Mouse (Mus musculus): ENCODE measurements around the gene Ift88. TPM values are rescaled to one million over a fixed set of nuclear protein-coding genes. Genes with fewer than 3 reads are reported as not detected.

Gene Ift88
- 9.9 TPM for polyA plus RNA-seq (2015; fragmentation: Illumina TruSeq; extraction: RNeasy Lipid Tissue Mini Kit (QIAGEN cat#74804); ENCODE audit: insufficient read depth, low replicate concordance)

DNA sequence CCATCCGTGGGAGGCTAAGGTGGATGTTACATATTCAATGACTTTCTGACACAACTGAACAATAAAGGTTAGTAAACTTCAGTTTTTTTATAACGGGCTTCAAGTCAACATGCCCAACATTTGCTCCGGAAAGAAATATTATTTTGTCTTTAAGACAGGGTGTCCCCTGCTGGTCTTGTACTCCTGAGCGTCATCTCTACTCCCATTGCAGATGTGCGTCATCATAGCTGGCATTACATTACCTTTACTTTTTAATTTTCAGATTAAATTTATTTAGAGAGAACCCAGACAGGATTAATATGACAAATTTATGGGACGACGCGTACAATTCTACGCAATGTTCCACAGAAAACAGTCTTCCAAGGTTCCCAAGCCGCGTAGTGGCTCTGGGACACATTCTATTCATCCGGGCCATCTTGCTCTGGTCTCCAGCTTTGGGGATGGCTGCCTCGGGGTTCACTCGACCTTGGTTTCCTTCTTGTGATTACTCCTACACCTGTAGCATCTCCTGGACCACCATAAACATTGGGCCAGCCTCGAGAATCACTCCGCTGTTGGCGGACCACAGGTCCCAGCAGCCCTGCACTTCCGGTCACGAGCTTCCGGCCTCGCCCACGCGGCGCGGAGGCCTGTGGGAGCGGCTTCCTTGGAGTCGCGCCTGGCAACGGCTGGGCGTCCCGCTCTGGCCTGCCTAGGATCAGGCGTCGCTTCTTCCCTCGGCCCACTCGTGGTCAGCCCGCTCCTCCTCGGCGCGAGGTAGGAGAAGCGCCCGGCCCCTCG lies at the start of gene Ift88:
Gene Ift88 (plus strand): TSS at position 631 of the 780 bp plus-strand sequence.

DNA sequence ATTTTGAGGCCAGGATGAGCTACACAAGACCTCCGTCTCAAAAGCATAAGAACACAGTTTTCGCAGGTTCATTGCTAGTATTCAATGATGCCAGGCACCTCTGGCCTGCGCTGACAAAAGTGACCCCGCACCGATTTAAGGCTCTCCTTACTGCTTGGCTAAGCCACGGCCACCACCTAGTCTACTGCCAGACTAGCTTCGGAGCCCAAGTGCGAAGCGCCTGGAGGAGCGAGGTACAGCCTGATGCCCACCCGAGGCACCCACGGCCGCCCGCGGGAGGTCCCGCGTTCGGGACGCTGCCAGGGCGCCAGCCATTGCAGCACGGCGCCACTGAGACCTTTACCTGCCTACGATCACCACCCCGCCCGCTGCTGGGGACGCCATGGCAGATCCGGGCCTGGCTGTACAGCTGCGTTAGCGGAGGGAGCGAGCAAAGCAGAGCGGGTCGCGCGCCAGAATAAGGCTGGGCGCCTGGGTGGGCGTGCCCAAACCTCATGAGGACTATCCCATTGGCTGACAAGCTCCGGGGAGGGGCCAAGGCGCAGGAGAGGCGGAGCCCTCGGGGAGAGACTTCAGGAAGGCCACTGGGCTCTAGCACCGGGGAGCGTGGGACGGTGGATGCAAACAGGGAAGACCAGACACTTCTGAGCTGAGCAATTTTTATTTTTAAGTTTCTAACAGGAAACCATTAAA lies 25.7 kb upstream of the Ift88 start, which contains the start of gene Cryl1:
Gene Cryl1 (minus strand): TSS at position 465 of the 693 bp plus-strand sequence.

DNA sequence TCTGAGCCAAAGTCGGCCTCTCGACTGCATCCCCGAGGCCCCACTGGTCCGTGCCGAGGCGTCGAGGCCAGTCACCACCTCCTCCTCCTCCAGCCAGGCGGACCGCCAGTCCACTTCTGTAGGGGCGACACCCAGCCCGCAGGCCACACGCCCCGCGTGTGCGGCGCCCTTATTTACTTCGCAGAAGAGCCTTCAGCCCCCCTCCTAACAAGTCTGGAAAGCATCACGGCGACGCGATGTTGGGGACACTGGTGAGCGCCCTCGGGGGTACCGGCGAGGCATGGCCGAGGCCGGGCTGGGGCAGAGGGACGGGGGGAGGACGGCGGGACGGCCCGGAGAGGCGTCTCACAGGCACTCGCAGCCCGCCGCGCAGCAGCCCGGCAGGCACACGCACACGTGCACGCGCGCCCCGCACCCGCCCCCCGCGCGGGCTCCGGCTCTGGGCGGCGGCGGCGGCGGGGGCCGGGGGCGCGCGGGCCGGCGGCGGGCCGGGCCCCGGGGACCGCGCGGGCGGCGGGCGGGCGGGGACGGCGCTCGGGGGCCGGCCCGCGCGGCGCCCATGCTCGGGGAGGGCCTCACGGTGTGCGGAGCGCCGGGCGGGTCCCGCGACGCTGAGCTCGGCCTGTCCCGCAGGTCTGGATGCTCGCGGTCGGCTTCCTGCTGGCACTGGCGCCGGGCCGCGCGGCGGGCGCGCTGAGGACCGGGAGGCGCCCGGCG lies 101.0 kb downstream of the Ift88 start, which contains the start of gene Il17d:
Gene Il17d (plus strand): TSS at position 107 of the 717 bp plus-strand sequence.

Other genes starting within 250 kb of the Ift88 start
- 12.2 TPM for gene Cryl1, start 25.5 kb upstream of the Ift88 start, polyA plus RNA-seq (2015; fragmentation: Illumina TruSeq; extraction: RNeasy Lipid Tissue Mini Kit (QIAGEN cat#74804); ENCODE audit: insufficient read depth, low replicate concordance)
- 0.32 TPM for gene Il17d, start 100.7 kb downstream of the Ift88 start, polyA plus RNA-seq (2015; fragmentation: Illumina TruSeq; extraction: RNeasy Lipid Tissue Mini Kit (QIAGEN cat#74804); ENCODE audit: insufficient read depth, low replicate concordance)
- 24.1 TPM for gene Eef1akmt1, start 147.6 kb downstream of the Ift88 start, polyA plus RNA-seq (2015; fragmentation: Illumina TruSeq; extraction: RNeasy Lipid Tissue Mini Kit (QIAGEN cat#74804); ENCODE audit: insufficient read depth, low replicate concordance)
- 25.8 TPM for gene Xpo4, start 241.4 kb downstream of the Ift88 start, polyA plus RNA-seq (2015; fragmentation: Illumina TruSeq; extraction: RNeasy Lipid Tissue Mini Kit (QIAGEN cat#74804); ENCODE audit: insufficient read depth, low replicate concordance)